Mouse (Mus musculus) right cerebral cortex, postnatal 36 days (tissue): Measurements from ENCODE around the gene Galm.
A peak's percentile ranks its signal among the peaks of the same experiment; 100 is the strongest.
"Not testable (repeated sequence)": the region's sequence is repeated elsewhere in the genome, so short reads cannot be mapped to it uniquely, and the experiment has no call there.

ENCODE experiments used
- DNase-seq, 2 experiments: peaks; one replicate each; pipeline ENCODE4 v3.0.0; 2022; ENCODE audit warnings: low spot score in 2 of 2, mixed read lengths in 1 of 2

Gene Galm

GRCm38 (mm10) chr17:80206671-80207581 is 79.7 kb downstream of the Galm start, which contains the start of the genes Srsf7 and Ttc39d:
Gene Srsf7, minus strand, starts transcription at chr17:80207307.
Gene Ttc39d, plus strand, starts transcription at chr17:80207460.
- peak; percentile 95 to 97 for DNase-seq

GRCm38 (mm10) chr17:80213998-80214397 is 86.7 kb downstream of the Galm start:
- DNase-seq = not testable (repeated sequence)

- DNase-seq = no peak
Observed at GRCm38 (mm10) chr17:80220131-80220530, 92.9 kb downstream of the Galm start.

- DNase-seq = no peak
Observed at GRCm38 (mm10) chr17:80221202-80221601, 93.9 kb downstream of the Galm start.

- no peak for DNase-seq
Observed at GRCm38 (mm10) chr17:80221890-80222628, 94.8 kb downstream of the Galm start.

DNA sequence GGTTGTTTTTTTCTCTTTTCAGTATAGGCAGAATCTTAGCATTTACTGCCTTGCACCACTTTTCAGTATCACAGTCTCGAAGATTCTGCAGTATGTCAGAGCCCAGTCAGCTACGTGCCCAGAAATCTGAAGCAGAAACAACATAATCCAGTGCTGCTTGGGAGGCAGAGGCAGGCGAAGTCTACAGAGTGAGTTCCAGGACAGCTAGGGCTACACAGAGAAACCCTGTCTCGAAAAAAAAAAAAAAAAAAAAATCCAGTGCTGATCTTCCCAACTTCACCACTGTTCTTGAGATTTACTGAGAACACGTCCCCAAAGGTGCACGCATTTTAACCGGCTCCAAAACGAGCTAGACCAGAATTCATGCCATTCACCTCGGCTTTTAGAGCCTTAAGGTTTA is 96.6 kb downstream of the Galm start:
- DNase-seq = no peak

- peak; percentile 80 to 91 for DNase-seq
Observed at GRCm38 (mm10) chr17:80224326-80225116, 97.2 kb downstream of the Galm start, which contains the start of gene Gemin6. Gene Gemin6, plus strand, starts transcription at chr17:80224441.

GRCm38 (mm10) chr17:80225142-80225541 is 97.9 kb downstream of the Galm start:
- not testable (repeated sequence) for DNase-seq

- no peak for DNase-seq
Observed at GRCm38 (mm10) chr17:80229396-80229795, 102.1 kb downstream of the Galm start.

- no peak for DNase-seq
Observed at GRCm38 (mm10) chr17:80233844-80234243, 106.6 kb downstream of the Galm start.

- no peak for DNase-seq
Observed at GRCm38 (mm10) chr17:80234376-80234775, 107.1 kb downstream of the Galm start.
